Mouse (Mus musculus) right cerebral cortex, postnatal 36 days (tissue): ENCODE results near the gene Hamp.
A peak's percentile ranks its signal among the peaks of the same experiment; 100 is the strongest.

ENCODE experiments used
- DNase-seq, 2 experiments: peaks; one replicate each; pipeline ENCODE4 v3.0.0; 2022; ENCODE audit warnings: low spot score in 2 of 2, mixed read lengths in 1 of 2

The Hamp gene

GRCm38 (mm10) chr7:30943909-30944635, at the start of gene Hamp:
Gene Hamp (minus strand): TSS chr7:30944032.
- no peak for DNase-seq

GRCm38 (mm10) chr7:30992148-30992547, 48.3 kb upstream of the Hamp start:
- no peak for DNase-seq

DNA sequence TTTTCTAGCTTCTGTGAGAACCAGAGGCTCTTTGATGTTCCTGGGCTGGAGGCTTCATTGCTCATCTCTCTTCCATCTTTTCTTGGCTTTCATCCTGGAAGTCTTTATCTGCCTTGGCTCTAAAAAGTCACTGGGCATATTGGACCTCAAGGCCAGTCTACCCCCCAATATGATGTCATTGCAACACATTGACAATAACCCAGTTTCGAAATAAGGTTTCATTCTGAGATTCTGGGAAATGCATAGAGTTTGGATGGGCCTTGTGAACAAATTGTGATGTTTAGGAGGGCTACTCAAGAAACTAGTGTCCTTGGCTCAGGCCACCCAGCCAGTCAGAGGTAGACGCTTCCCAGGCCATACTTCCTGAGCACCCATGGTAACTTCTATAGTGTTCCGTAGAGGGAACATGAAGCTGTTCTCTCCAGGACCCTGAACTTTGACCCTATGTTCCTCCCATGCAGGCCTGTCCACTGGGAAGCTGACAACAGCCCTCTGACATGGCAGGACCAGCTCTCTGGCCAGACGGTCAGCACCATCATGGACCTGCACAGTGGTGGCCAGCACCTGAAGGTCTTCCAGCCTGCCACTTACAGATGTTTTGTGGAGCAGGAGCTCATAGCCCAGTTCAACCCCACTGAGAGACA, 44.8 kb upstream of the Hamp start:
- DNase-seq: no peak

- DNase-seq: no peak
Measured at GRCm38 (mm10) chr7:30985357-30985756, 41.5 kb upstream of the Hamp start.

DNA sequence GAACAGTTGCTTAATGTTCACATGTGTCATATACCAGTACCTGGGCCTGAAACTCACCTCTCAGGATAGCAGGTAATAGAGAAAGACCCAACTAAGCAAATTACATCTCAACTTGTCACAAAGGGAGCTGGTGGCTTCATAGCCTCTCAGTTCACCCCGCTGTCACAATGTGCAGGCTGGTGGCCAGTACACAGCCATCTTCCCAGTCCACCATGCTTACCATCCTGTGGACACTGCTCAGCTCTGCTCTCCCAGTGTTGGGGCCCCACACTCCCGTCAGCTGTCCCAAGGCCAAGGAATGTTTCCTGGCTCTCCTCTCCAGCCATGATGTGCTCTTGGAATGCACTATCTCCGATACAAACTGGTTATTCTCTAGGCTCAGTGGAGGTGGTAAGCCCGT, 37.9 kb upstream of the Hamp start:
- DNase-seq: no peak

DNA sequence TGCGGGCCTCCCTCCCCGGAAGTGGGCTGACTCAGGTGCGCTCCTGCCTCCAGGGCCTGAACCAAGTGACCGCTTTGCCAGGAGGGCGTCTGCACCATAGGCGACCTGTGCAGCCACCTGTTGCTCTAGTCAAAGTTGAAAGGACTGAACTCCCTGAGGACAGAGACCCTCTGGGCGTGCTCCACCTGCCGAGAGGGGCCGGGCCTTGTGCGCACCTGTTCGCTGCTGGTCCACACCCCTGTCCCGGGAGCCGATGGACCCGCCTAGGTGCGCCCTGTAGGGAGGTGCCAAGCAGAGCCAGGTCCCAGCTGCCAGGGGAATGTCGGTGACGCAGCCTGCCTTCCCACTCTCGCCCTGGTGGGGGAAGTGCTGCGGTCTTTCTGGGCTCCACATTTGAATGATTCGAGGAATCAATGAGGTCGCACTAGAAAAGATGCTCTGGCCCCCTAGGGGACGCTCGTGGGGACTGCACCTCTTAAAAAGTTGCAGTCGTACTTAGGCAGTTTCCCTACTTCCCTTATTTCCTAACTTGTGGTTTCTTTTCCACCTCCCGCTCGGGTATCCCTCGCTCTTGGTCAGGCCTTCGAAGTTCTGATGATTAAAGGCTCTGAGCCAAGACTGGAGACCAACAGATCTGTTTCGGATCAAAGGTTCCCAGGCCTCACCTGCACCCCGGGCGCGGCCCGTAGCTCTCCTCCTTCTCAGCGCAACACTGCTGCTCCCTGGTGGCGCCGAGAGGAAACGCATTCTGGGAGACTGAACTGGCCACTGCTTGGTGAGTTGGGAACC, 29.9 kb upstream of the Hamp start, which contains the start of gene Fam187b:
Fam187b (plus strand) TSS at position 290 of the 789 bp plus-strand sequence.
- peak in 1 of 2 experiments; percentile 41 for DNase-seq

GRCm38 (mm10) chr7:30973251-30973500, 29.3 kb upstream of the Hamp start, which contains the start of gene Lsr:
Gene Lsr (minus strand): TSS chr7:30973464.
- no peak for DNase-seq

GRCm38 (mm10) chr7:30972426-30973250, 28.8 kb upstream of the Hamp start:
- DNase-seq: no peak

DNA sequence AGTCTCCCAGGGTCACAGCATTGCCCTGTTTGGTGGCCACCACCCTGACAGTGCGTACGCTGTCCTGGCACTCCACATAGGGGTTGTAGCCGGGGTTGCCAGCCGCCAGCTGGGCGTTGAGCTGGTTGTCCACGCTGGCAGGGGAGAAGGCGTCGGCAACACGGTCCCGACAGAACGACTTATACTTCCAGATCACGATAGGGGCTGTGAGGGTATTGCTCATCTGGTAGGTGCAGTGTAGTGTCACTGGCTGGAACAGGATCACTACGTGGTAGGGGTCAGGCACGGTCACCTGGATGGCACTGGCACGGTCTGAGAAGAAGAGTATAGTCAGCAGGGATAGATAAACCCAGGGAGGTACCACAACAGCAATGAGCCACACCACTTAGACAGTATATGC, 28.1 kb upstream of the Hamp start:
- no peak for DNase-seq

GRCm38 (mm10) chr7:30969174-30969573, 25.3 kb upstream of the Hamp start:
- no peak for DNase-seq

DNA sequence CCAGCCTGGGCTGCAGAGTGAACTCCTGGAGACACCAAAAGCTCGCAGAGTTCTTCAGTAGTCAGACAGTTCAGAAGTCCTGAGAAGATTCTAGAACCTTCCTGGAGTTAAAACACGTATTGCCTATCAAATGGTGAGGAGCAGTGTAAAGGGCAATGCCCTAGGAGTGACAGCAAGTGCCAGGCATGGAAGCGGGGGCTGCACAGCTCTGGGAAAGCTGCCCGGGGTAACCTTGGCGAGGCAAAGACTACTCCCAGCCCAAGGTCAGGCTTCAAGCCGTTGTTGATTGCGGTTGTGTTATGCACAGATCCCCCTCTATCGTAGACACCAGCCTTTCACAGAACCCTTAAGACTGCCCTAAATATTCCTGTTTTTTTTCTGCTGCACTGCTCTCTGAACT, 24.8 kb upstream of the Hamp start:
- no peak for DNase-seq

- DNase-seq: no peak
Measured at GRCm38 (mm10) chr7:30966657-30967056, 22.8 kb upstream of the Hamp start.

- DNase-seq: no peak
Measured at GRCm38 (mm10) chr7:30965677-30966076, 21.8 kb upstream of the Hamp start.

- no peak for DNase-seq
Measured at GRCm38 (mm10) chr7:30964366-30964765, 20.5 kb upstream of the Hamp start.

DNA sequence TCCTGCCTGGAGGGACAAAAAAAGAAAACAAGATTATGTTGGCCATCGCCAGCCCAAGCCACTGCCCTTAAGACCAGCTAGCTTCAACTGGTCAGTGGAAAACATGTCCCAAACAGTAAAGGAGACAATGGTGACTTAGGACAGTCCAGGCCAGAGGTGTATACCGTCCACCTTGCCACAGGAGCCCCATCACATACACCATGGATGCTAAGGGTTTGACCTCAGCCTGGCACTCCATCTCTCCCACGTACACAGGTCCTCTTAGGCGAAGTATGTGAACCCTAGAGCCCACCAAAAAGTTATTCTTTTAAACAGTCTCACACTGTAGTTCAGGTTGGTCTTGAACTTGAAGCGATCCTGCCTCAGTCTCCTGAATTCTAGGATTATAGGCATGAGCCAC, 19.0 kb upstream of the Hamp start:
- no peak for DNase-seq

DNA sequence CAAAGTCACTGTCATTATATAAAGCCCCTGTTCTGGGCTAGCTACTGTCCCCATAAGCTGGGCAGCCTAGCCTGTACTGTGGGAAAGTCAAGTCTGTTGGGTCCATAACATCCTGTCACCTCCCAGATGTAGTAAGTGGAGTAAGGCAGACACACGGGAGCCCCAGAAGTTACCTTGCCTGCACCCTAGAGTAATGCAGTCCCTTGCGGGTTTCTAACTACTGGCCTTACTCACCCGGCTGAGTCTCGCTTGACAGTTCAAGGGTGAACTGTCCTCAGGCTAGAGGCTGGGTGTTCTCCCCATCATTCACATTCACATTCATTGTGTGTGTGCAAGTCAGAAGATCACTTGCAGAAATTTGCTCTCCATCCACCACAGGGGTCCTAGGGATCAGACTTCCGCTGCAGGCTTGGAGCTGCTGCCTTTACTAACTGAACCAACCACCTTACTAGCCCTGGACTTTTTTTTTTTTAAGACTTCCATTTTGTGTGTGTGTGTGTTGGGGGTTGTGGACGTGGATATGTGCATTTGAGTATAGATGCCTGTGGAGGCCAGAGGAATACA, 16.0 kb upstream of the Hamp start:
- DNase-seq: no peak

GRCm38 (mm10) chr7:30958866-30959487, 15.1 kb upstream of the Hamp start:
- no peak for DNase-seq

- no peak for DNase-seq
Measured at GRCm38 (mm10) chr7:30958109-30958865, 14.5 kb upstream of the Hamp start.

GRCm38 (mm10) chr7:30957367-30957783, 13.5 kb upstream of the Hamp start:
- DNase-seq: peak; percentile 81 to 88

DNA sequence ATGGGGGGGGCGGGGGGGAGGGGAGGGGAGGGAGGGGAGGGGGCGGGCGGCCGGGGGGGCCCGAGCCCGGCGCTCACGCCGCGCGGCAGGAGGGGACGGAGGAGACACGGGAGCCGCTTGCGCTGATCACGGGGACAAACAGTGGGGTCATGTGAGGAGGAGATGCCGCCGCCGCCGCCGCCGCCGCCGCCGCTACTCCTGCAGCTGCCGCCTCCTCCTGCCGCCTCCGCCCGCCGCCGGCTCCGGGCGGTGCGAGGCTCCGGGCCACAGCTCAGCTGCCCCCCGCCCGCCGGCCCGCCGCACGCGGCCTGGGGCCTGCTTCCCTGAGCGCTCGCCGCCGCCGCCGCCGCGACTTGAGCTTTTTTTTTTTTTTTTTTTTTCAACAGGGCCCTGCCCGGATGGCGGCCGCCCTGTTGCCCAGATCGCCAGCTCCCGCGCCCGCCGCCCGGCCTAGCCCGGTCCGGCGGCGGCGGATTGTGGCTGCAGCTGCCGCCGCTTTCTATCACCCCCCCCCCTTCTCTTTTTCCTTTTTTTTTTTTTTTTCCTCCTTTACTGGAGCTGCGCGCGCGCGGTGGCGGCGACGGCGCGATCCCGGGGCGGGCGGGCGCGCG, 13.0 kb upstream of the Hamp start, which contains the start of gene Usf2:
Usf2 (minus strand) TSS at position 48 of the 611 bp plus-strand sequence.
- peak; percentile 74 to 77 for DNase-seq
